Mouse (Mus musculus) lung, adult 2 months (tissue): ENCODE data around the gene Slc29a1.

ENCODE experiments used
- CTCF ChIP-seq: fragments of 200-500 bp; IDR thresholded peaks from 2 replicates; pipeline ENCODE4 v1.5.1; 2011; ENCODE audit warnings: mild to moderate bottlenecking, low read length, control low read depth; ENCODE audit not compliant: insufficient read depth
- POLR2A ChIP-seq: fragments of 200-500 bp; IDR thresholded peaks from 2 replicates; pipeline ENCODE4 v1.6.1; 2011; ENCODE audit warnings: low read depth, mild to moderate bottlenecking, control low read depth, low read length, borderline replicate concordance; ENCODE audit errors: extremely low read depth

- no peak for TF ChIP-seq POLR2A
- TF ChIP-seq CTCF = no peak
Observed at GRCm38 (mm10) chr17:45612008-45612407, 12.6 kb upstream of the Slc29a1 start.
